Comparison of ENCODE assay signal across 1 mouse cellular context in genomic region chr17:28901559-28901958, GRCm38 (mm10).
TF ChIP-seq lines count a peak whose summit lies in the region.

No protein-coding gene starts in this region.

TF ChIP-seq in CH12.LX, 34 proteins besides CTCF, POLR2A, EP300 and RAD21:
- no peak for TF ChIP-seq ZKSCAN1 (IDR thresholded peaks at IDR 0.05; ENCODE audit: borderline replicate concordance, low read depth, low read length)
- 0 out of 2 replicates have a peak, but pooled peaks have one; percentile 22 for TF ChIP-seq MYC (IDR thresholded peaks at IDR 0.05; ENCODE audit: low read depth, low read length)
- peak; percentile 18; the same call in 1 of the 2 replicates for TF ChIP-seq SMC3 (IDR thresholded peaks at IDR 0.05; ENCODE audit: low read depth, low read length)
